Mouse (Mus musculus) yolk sac, embryonic 10.5 days (tissue): ENCODE results near the gene Mbnl3.

Source experiments
- DNase-seq: peaks from one replicate; pipeline ENCODE4 v3.0.0-alpha.2; 2017; ENCODE audit warnings: low spot score

The Mbnl3 gene

GRCm38 (mm10) chrX:51206432-51206831 is at the start of gene Mbnl3:
Gene Mbnl3, minus strand, starts transcription at chrX:51206532.
- no peak for DNase-seq

DNA sequence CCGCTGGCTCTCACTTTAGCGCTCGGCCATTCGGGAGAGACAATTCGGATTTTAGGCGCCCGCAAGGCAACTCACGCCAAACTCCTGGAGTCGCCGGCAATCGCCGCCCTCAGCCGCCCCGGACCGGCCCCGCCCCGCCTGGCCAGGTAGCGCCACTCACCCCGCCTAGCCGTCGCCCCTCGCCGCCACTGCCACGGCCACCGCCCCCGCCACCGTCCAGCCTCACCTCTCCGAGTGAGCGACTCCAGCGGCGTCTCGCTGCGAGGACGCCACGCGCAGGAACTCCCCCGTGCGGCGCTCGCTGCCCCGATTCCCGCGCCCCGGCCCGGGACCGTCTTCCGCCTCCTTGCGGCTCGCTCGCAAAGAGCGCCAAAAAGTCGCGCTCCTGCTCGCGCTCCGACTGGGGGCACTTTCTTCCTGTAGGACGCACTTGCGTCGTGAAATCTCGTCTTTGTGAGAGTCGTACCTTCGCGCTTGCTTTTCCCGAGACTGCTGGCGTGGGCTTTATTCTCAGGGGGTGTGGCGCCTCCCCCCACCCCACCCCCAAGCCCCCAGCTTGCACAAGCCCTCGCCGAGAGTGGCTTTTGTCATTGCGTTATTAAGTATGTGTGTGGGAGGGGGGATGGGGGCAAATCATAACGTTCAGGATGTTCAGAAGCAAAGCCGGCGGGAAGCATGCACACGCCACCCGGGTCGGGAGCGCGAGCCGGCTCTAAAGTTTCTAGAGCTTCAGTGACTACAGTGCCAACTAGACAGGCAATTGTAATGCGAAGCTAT is 596 bp downstream of the Mbnl3 start:
- DNase-seq, result peak; percentile 65

DNA sequence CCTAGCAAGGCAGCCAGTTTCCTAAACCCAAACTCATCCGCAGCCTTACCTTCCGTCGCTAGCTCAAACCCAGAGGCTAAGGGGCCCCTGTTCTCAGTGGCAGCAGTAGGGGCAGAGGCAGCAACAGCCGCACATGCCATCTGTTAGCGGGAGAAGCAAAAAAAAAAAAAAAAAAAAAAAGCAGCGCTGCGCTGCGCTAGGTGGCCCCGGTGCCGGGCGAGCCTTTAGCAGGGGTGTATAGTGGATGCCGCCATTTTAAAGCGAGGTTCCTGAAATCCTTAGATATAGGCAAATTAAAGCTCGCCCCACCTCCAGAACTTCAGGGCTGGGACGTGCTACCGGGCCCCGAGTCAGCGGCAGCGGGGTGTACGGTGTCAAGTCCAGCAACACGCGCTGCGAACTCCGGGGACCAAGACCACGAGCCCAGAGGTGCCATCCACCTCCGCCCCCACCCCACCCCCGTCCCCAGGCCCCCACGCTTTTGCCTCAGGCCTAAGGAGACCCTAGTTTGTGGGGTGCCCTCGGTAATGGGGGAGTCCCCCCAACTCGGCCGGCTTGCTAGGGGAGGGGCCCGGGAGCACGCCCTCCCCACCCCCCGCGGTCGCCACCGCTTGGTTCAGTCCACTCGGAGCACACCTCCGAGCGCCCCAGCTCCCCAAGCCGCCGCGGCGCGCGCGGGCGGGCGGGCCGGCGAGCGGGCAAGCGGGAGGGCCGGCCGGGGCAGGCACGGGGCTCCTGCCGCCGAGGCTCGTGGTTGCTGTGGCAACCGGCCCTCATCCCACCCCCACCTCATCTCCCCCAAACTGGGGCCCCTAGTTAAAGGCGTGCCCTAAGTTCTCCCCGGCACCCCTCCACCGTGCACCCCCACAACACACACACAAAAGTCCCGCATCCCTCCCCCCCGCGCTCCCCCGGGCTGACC is 1.4 kb downstream of the Mbnl3 start:
- DNase-seq, result peak; percentile 52

DNA sequence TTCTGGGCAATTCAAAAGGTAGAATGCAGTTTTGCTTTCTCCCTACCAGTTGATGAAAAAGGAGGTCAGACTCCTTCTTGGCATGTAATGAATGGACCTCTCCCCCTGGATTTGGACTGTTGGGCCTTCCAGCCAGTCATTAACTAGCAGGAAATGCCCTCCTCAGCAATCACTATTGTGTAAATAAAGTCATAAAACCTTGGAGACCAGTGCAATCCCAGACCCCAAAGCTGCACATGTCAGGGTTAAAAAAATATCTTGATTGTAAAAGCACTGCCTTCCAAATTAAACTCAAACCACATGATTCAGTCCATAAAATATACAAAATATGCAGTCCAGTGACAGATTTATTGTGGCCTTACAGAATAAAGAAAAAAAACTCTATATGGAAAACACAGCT is 9.3 kb downstream of the Mbnl3 start:
- no peak for DNase-seq

- no peak for DNase-seq
Observed at GRCm38 (mm10) chrX:51171914-51172313, 34.4 kb downstream of the Mbnl3 start.

- no peak for DNase-seq
Observed at GRCm38 (mm10) chrX:51171413-51171812, 34.9 kb downstream of the Mbnl3 start.

DNA sequence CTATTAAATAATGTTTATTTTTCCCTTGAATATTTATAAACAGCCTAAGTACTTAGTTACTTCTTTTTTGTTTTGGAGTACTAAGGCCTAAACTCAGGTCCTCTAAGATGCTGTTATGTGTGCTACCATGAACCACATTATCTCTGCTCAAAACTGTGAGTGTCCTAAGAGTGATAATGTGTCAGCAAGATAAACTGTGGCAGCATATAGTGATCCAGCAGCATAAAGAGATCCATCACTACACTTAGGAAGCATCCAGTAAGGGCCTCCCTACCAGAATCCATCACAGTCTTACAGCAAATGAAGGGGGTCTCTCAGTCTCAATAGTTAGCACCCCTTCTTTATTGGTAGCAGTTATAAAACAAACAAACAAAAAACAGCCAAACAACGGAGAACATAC is 35.9 kb downstream of the Mbnl3 start:
- DNase-seq, result no peak

DNA sequence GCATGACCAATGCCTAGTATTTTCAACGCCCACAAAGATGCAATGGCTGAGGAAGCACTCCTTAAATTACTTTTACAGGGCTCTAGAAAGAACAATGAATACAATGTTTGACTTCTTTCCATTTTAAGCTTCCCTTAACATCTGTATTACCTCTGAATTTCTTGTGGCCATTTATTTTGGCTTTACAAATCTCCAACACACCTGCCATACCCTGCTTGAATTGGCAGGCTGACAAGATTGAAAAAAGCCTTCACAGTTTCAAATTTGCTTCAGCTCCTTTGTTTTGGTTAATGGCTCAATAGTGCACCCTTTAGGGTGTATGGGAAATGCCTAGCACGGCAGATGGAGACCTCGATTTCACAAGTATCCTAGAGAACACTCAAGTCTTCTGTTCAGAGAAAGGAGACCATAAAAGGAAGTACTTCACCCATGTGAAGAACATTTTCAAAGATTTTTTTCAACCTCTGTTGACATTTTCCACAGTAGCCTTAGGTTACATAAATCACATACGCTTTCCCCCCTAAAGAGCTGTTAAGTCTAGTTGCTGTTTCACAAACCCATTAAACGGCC is 36.8 kb downstream of the Mbnl3 start:
- DNase-seq, result no peak

DNA sequence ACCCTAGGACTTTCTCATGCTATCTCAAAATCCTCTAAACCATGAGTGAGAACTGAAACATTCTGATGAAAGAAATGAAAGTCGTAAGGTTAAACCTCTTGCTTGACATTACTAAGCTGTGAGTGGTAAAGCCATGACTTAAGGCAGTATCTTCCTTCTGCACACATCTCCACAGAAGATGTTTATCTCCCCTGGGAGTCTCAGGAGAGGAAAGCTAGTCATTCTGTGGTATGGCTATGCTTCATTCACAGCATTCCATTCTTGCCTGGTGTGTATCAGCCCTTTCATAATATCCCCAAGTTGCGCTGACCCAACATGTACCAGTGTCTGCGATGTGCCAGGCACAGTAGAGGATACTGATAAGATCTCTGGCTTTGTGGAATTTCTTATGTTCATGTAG is 38.4 kb downstream of the Mbnl3 start:
- DNase-seq, result no peak

GRCm38 (mm10) chrX:51164766-51165165 is 41.6 kb downstream of the Mbnl3 start:
- DNase-seq, result no peak

DNA sequence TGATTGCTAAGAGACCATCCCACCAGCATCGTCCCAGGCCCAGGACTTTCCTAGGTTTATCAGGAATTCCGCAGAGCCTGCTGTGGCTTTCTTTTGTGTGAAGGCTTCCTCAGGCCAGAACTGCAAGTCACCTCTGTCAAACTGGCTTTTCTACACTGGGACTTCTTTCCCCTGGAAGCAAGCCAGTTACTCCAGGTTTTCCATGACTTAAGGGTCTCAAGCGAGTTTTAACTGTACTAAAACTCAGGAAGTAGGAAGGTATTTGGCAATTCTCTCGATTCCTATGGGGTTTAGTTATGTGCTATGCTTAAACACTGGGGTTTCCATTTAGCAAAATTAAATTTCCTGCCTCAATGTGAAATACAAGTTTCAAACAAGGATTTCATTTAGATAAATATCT is 57.9 kb downstream of the Mbnl3 start:
- DNase-seq, result no peak

- DNase-seq, result no peak
Observed at GRCm38 (mm10) chrX:51146351-51146750, 60.0 kb downstream of the Mbnl3 start.

DNA sequence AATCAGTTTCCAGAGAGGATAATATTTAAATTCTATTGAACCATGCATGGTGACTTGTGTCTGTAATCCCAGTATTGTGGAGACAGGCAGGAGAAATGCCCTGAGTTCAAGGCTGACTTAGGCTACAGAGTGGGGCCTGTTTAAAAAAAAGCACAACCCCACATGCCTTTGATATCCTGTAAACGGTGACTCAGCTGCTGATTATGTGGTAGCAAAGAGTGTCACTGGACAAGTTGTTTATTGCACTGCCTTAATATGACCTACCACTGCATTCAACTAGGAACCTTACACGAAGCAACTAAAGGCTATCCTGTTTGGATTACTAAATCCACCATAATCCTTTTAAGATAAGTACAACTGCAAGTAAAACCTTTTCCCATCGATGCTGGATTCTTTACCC is 66.3 kb downstream of the Mbnl3 start:
- no peak for DNase-seq

DNA sequence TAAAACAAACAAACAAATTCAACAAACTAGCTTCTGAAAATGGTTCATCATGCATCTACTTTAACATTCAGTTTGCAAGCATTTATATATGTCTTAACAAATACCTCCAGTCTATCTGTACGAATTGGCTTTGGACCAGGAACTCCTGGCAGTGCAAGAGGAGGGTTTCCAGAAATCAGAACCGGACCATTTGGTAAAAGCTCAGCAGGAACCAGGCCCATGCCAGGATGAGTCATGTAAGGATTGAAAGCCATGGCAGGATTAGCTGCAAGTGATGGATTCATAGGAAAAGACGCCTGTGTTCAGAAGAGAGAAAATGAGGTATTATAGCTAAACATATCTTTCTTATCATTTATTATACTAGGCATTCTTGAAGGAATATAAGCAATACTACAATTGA is 75.0 kb downstream of the Mbnl3 start:
- no peak for DNase-seq

- peak; percentile 38 for DNase-seq
Observed at GRCm38 (mm10) chrX:51102748-51103147, 103.6 kb downstream of the Mbnl3 start.

DNA sequence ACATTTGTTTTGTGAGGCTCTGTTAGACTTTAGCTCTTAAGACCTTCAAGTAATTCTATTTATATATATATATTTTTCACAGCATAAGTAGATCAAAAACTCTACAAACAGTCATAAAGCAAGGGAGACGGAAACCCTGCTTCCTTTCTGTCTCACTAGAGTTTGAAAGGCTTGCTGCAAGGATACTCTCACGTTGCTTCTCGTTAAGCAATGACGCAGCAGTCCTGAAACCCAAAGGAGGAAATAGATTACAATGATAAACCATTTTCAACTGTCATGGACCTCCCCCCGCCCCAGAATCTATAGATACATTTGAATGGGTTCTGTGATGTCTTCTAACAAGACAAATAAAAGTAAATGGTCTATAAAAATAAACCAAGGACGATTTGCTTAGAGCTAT is 121.4 kb downstream of the Mbnl3 start:
- DNase-seq, result no peak

- no peak for DNase-seq
Observed at GRCm38 (mm10) chrX:51084211-51084610, 122.1 kb downstream of the Mbnl3 start.

GRCm38 (mm10) chrX:51076744-51077143 is 129.6 kb downstream of the Mbnl3 start:
- no peak for DNase-seq
